Mouse (Mus musculus) lung, embryonic 16.5 days (tissue): Measurements from ENCODE around the gene Yipf1. TPM values are rescaled to one million over a fixed set of nuclear protein-coding genes. Genes with fewer than 3 reads are reported as not detected.

ENCODE experiments used
- ATAC-seq: fragments of 200-750 bp; cut with Nextera tagmentation; 2 replicates; pipeline ENCODE4 v1.8.0; 2017; ENCODE audit warnings: low read depth, mild to moderate bottlenecking, moderate library complexity
- H3K27ac ChIP-seq: fragments of 300-500 bp; sonication (generic); 2 replicates; pipeline ENCODE4 v1.5.1; 2014; ENCODE audit warnings: mild to moderate bottlenecking, control low read depth, low read length
- H3K27me3 ChIP-seq: fragments of 300-500 bp; sonication (generic); 2 replicates; pipeline ENCODE4 v1.6.1; 2014; ENCODE audit warnings: low read depth, low read length, mixed read lengths; ENCODE audit not compliant: control insufficient read depth, insufficient read depth
- H3K36me3 ChIP-seq: fragments of 300-500 bp; sonication (generic); 2 replicates; pipeline ENCODE4 v1.6.1; 2014; ENCODE audit warnings: low read length; ENCODE audit not compliant: control insufficient read depth, insufficient read depth
- H3K4me1 ChIP-seq: fragments of 300-500 bp; sonication (generic); replicated peaks from 2 replicates; pipeline ENCODE4 v1.6.1; 2014; ENCODE audit warnings: low read length, mixed read lengths; ENCODE audit not compliant: control insufficient read depth, insufficient read depth
- H3K4me2 ChIP-seq: fragments of 300-500 bp; sonication (generic); 2 replicates; pipeline ENCODE4 v1.6.1; 2014; ENCODE audit warnings: low read depth, low read length, control low read depth
- H3K4me3 ChIP-seq: fragments of 300-500 bp; sonication (generic); 2 replicates; pipeline ENCODE4 v1.5.1; 2014; ENCODE audit warnings: mild to moderate bottlenecking, low read length, control low read depth
- H3K9ac ChIP-seq: fragments of 300-500 bp; sonication (generic); 2 replicates; pipeline ENCODE4 v1.6.1; 2014; ENCODE audit warnings: low read length, control low read depth
- H3K9me3 ChIP-seq: fragments of 300-500 bp; sonication (generic); 2 replicates; pipeline ENCODE4 v1.6.1; 2016; ENCODE audit warnings: low read length; ENCODE audit not compliant: control insufficient read depth
- WGBS: fragments of 180-500 bp; shearing (Covaris S2); extraction: QIAGEN DNeasy Blood & Tissue Kit; methylation state at CpG from one replicate; pipeline ENCODE4 v1.1.7; 2014; 5-methylcytosine and 5-hydroxymethylcytosine counted together
- polyA plus RNA-seq: library from polyadenylated mRNA; unstranded; fragments of >200 nt; fragmentation: Nextera tagmentation; extraction: Ambion mirVana; gene quantifications from 2 replicates; pipeline ENCODE4 v1.2.1, GENCODE M21; 2015

The Yipf1 gene
- polyA plus RNA-seq, 1 experiment from 2014 or later, result 55.5 TPM

DNA sequence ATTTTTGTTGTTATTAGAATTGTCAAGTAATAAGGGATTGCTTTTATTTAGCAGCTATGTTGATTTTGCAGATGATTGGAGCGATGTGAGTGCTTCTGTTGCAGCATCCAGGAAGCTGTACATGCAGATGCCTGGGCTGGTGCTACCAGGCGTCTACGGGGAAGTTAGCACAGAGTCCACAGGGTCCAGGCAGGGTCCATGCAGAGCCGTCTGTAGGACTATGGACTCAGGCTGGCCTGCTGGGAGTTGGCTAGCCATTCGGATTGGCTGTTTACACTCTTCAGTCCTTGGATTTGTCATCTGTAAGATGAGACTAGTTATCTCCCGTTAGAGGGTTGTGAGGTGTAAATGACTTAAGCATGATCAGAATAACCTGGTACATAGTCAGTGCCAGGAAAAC, 64.8 kb downstream of the Yipf1 start:
- H3K4me2 ChIP-seq, result no peak overlapping the region
- no peaks in the 10 kb centered on the region for H3K9me3 ChIP-seq
- H3K4me1 ChIP-seq, result no peaks in the 10 kb centered on the region
- H3K36me3 ChIP-seq, result peaks cover 32% of the 10 kb centered on the region
- 78% methylated on average over 6 of the region's 6 CpGs for WGBS
- no peak overlapping the region for H3K9ac ChIP-seq
- no peak overlapping the region for H3K4me3 ChIP-seq
- H3K27ac ChIP-seq, result no peak overlapping the region
- no peak for ATAC-seq
- H3K27me3 ChIP-seq, result no peaks in the 10 kb centered on the region

DNA sequence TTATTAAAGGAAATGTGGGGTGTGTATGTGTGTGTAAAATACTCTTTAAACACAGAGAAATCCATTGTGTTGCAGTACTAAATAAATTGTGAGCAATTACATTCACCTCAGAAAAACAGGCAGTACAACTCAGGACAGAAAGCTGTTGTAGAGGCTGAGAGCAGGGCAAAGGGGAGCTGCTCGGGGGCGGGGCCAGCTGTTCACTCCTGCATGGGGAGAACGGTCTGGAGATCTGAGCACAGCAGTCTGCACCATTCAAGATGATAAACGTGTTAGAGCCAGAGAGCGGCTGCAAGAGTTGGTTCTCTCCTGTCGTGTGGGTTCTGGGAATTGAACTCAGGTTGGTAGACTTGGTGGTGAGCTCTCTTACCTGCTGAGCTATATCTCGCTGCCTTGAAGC, 66.7 kb downstream of the Yipf1 start:
- ATAC-seq, result no peak
- peaks cover 28% of the 10 kb centered on the region for H3K36me3 ChIP-seq
- H3K9me3 ChIP-seq, result no peaks in the 10 kb centered on the region
- H3K27me3 ChIP-seq, result no peaks in the 10 kb centered on the region
- H3K4me1 ChIP-seq, result no peaks in the 10 kb centered on the region
- 80% methylated on average over 7 of the region's 7 CpGs for WGBS
- H3K4me2 ChIP-seq, result no peak overlapping the region
- H3K27ac ChIP-seq, result no peak overlapping the region
- H3K4me3 ChIP-seq, result no peak overlapping the region
- no peak overlapping the region for H3K9ac ChIP-seq

GRCm38 (mm10) chr4:107387038-107387437, 72.9 kb downstream of the Yipf1 start:
- no peak overlapping the region for H3K4me3 ChIP-seq
- H3K27ac ChIP-seq, result no peak overlapping the region
- H3K27me3 ChIP-seq, result no peaks in the 10 kb centered on the region
- H3K36me3 ChIP-seq, result peaks cover 31% of the 10 kb centered on the region
- no peak overlapping the region for H3K9ac ChIP-seq
- ATAC-seq, result no peak
- no peaks in the 10 kb centered on the region for H3K9me3 ChIP-seq
- no peaks in the 10 kb centered on the region for H3K4me1 ChIP-seq
- no peak overlapping the region for H3K4me2 ChIP-seq
- 93% methylated on average over 4 of the region's 4 CpGs for WGBS

- Histone ChIP-seq H3K4me2 (no peak overlapping the region), H3K4me1 (no peaks in the 10 kb centered on the region), H3K27ac (no peak overlapping the region), H3K36me3 (peaks cover 29% of the 10 kb centered on the region), H3K27me3 (no peaks in the 10 kb centered on the region), H3K4me3 (no peak overlapping the region), H3K9ac (no peak overlapping the region), H3K9me3 (no peaks in the 10 kb centered on the region)
- WGBS, result 93% methylated on average over 8 of the region's 8 CpGs
- ATAC-seq, result no peak
Measured at GRCm38 (mm10) chr4:107387465-107387864, 73.3 kb downstream of the Yipf1 start.

GRCm38 (mm10) chr4:107388291-107388690, 74.1 kb downstream of the Yipf1 start:
- no peak for ATAC-seq
- Histone ChIP-seq H3K27me3 (no peaks in the 10 kb centered on the region), H3K9me3 (no peaks in the 10 kb centered on the region), H3K27ac (no peak overlapping the region), H3K4me3 (no peak overlapping the region), H3K4me2 (no peak overlapping the region), H3K9ac (no peak overlapping the region), H3K4me1 (no peaks in the 10 kb centered on the region), H3K36me3 (peaks cover 31% of the 10 kb centered on the region)
- WGBS, result 80% methylated on average over 2 of the region's 2 CpGs

DNA sequence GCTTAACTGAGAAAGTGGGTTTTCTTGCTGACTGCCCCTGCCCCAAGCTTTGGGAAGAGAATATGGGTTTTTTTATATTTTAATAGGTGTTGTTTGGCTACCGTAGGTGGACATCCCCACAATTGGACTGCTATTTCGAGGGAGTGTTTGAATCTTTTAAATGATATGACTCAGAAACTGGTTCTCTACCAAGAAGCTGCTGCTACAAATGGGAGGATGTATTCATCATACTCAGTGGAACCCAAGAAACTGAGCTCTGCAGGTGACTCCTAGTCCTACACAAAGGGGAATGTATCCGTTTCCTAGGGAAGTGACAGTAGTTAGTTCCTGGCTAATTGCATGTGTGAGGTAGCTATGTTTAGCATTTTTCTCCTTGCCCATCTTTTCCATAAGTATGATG, 75.2 kb downstream of the Yipf1 start:
- Histone ChIP-seq H3K9ac (no peak overlapping the region), H3K4me3 (no peak overlapping the region), H3K36me3 (peaks cover 35% of the 10 kb centered on the region), H3K4me1 (no peaks in the 10 kb centered on the region), H3K4me2 (no peak overlapping the region), H3K27ac (no peak overlapping the region), H3K27me3 (no peaks in the 10 kb centered on the region), H3K9me3 (no peaks in the 10 kb centered on the region)
- ATAC-seq, result no peak
- 93% methylated on average over 3 of the region's 3 CpGs for WGBS

DNA sequence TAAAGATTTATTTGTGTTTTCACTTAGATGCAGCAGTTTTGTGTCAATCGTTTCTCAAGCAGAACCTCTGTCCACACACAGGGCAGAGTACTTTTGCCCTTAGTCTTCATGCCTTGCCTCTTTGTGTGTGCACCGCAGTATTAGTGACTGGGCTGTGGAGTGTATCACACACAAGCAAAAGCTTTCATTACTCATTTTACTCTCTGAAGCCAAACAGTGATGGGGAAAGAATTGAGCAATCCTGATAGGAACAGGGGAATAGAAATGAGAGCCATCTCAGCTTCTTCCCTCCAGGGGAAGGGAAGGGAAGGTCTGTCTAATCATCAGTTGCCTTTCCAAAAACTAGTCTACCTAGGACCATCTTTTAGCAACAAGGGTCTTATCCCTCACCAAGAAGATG, 79.6 kb downstream of the Yipf1 start:
- Histone ChIP-seq H3K9me3 (no peaks in the 10 kb centered on the region), H3K27me3 (no peaks in the 10 kb centered on the region), H3K27ac (no peak overlapping the region), H3K36me3 (peaks cover 32% of the 10 kb centered on the region), H3K4me1 (no peaks in the 10 kb centered on the region), H3K9ac (no peak overlapping the region), H3K4me2 (no peak overlapping the region), H3K4me3 (no peak overlapping the region)
- no peak for ATAC-seq
- 88% methylated on average over 2 of the region's 2 CpGs for WGBS

Other genes starting within 250 kb of the Yipf1 start
- gene Mrpl37, start 247.5 kb upstream of the Yipf1 start, polyA plus RNA-seq, result 90.2 and 93.2 TPM in 2 replicates
- 5.9 and 7.2 TPM in 2 replicates for gene Cyb5rl, start 247.4 kb upstream of the Yipf1 start, polyA plus RNA-seq
- not detected in 2 replicates for gene Cdcp2, start 217.5 kb upstream of the Yipf1 start, polyA plus RNA-seq
- 496 and 538 TPM in 2 replicates for gene Tmem59, start 136.0 kb upstream of the Yipf1 start, polyA plus RNA-seq
- 22.7 and 25.1 TPM in 2 replicates for gene Tceanc2, start 135.2 kb upstream of the Yipf1 start, polyA plus RNA-seq
- 0.23 and 0.72 TPM in 2 replicates for gene Ldlrad1, start 105.2 kb upstream of the Yipf1 start, polyA plus RNA-seq
- 66.1 and 71.2 TPM in 2 replicates for gene Lrrc42, start 60.8 kb upstream of the Yipf1 start, polyA plus RNA-seq
- 41.2 and 43.6 TPM in 2 replicates for gene Hspb11, start 60.8 kb upstream of the Yipf1 start, polyA plus RNA-seq
- 0.16 and 0.44 TPM in 2 replicates for gene Dio1, start 7.2 kb upstream of the Yipf1 start, polyA plus RNA-seq
- gene Ndc1, start 53.4 kb downstream of the Yipf1 start, polyA plus RNA-seq, result 31.2 and 34.8 TPM in 2 replicates
- gene Glis1, start 120.2 kb downstream of the Yipf1 start, polyA plus RNA-seq, result 0.36 and 1.0 TPM in 2 replicates